Mouse (Mus musculus) monocyte, adult 5-6 weeks (primary cell): Measurements from ENCODE around the gene Klhdc8a. TPM values are rescaled to one million over a fixed set of nuclear protein-coding genes. Genes with fewer than 3 reads are reported as not detected.
"Not testable (repeated sequence)": the region's sequence is repeated elsewhere in the genome, so short reads cannot be mapped to it uniquely, and the experiment has no call there.

ENCODE experiments used
- ATAC-seq: fragments of 153-309, 156-312 bp; replicated peaks from 2 replicates; pipeline ENCODE4 v1.8.0; 2017; ENCODE audit warnings: mild to moderate bottlenecking; ENCODE audit not compliant: low TSS enrichment, insufficient number of reproducible peaks, severe bottlenecking, poor library complexity, low FRiP score
- total RNA-seq: library from RNA; stranded (forward); fragments of 200-1000, 200-491, 200-594 nt; gene quantifications from 3 replicates; pipeline ENCODE4 v1.2.3, GENCODE M21; 2017

Klhdc8a gene
- total RNA-seq: not detected in 3 replicates

DNA sequence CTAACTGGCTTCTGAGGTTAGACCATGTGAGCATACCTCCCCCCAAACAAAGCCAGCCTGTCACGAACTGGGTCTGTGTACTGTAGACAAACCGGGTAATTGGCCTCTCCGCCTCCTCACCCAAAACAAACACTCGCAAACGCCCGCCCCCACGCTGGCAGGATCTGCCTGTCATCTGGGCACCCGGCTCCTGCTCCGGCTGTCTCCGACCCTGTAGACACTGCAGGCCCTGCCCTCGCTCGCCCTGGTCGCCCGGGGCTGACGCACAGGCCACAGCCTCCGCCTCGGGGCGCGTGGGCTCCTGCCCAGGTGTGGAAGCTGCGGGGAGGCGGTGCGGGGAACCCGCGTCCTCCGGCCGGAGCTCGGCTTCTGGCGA, at the start of gene Klhdc8a:
TSS of gene Klhdc8a (plus strand) at position 202 of the 376 bp plus-strand sequence.
- no peak for ATAC-seq

DNA sequence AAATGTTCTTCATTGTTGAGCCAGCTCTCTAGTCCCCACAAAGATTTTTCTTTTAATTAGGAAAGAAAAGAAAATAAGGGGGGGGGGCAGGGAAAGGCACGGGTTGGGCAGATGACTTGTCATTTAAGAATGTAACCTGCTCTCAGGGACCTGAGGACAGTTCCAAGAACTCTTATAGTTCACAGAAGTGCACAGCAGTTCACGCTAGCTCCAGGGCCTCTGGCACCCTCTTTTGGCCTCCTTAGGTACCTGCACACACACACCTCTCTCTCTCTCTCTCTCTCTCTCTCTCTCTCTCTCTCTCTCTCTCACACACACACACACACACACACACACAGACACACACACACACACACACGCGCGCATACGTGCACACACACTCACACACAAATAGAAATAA, 44.0 kb upstream of the Klhdc8a start:
- ATAC-seq: no peak

DNA sequence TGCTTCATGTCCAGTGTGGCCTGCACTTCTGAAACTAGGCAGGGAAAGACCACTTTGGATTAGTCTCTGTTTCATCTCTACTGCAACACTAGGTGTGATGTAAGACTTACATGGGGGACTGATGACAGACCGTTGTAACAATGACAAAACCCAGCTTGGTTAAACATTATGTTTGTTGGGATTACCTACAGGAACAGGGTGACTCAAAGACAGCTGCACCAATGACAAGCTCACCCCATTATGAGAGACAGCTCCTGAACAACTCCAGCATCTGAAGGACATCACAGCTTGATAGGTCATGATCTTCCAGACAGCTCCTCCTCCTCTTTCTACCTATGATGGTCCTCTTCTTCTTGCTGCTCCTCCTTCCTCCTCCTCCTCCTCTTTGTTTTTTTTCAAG, 38.1 kb upstream of the Klhdc8a start:
- no peak for ATAC-seq

DNA sequence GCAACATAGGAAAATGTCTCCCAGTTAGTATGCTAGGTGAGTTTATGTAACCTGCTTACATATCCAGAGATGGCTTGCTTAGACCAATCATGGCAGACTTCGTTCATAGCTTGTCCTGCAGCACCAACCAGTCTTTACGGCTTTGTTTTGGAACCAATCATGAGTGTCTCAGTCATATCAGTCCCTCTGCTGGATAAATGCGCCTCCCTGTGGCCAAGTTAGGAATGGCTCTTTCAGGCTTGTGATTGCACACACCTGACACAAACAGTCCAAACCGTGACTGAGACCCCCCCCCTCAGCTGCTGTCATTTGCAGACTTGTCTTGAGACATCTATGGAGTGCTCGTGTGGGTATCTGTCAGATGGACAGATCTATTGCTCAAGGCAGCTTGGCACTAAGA, 37.4 kb upstream of the Klhdc8a start:
- ATAC-seq: no peak

GRCm38 (mm10) chr1:132263618-132264017, 34.8 kb upstream of the Klhdc8a start:
- no peak for ATAC-seq

GRCm38 (mm10) chr1:132264577-132264976, 33.8 kb upstream of the Klhdc8a start:
- ATAC-seq: no peak

DNA sequence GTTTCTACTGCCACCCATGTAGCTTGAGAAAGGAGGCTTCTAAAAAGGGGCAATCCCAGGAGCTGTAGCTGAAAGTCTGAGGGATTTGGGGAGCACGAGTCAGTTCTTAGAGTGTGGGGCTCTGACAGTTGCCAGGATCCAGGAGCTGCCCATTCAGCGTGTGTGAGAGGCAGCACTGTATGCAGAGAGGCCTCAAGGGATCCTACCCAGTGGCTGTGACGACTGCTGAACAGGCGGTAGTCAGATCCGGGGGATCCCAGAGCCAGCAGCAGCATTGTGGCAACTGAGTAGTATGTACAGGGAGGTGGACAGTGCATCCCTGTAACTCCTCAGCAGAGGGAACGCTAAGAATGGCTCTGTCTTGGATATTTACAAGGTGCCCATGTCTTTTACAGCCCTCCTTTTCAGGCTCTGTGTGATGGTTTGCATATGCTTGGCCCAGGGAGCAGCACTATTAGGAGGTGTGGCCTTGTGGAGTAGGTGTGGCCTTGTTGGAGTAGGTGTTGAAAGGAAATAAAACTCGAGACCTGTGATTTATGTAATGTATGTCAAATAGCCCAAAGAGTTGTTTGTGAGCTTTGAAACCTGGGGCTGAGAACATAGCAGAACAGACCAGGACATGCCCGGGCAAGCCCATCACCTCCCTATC, 33.1 kb upstream of the Klhdc8a start:
- no peak for ATAC-seq

GRCm38 (mm10) chr1:132265936-132266335, 32.5 kb upstream of the Klhdc8a start:
- ATAC-seq: no peak

GRCm38 (mm10) chr1:132266791-132267557, 31.5 kb upstream of the Klhdc8a start:
- no peak for ATAC-seq

GRCm38 (mm10) chr1:132267959-132268358, 30.5 kb upstream of the Klhdc8a start:
- no peak for ATAC-seq

- ATAC-seq: no peak
Measured at GRCm38 (mm10) chr1:132268418-132269060, 29.9 kb upstream of the Klhdc8a start.

DNA sequence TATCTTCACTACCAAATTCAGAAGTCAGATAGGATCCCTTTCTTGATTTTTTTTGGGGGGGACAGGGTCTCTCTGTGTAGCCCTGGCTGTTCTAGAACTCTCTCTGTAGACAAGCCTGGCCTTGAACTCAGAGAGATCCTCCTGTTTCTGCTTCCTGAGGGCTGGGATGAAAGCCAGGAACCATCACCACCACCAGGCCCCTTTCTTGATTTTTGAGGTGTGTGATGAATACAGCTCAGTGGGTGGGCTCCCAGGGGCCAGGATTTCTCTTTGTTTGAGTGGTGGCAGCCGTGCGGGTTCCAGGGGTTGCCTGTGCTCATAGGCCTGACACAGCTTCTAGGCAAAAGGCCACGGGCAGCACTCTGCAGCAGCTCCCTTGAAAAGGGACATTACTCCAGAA, 27.2 kb upstream of the Klhdc8a start:
- no peak for ATAC-seq

- ATAC-seq: no peak
Measured at GRCm38 (mm10) chr1:132276694-132277093, 21.7 kb upstream of the Klhdc8a start.

DNA sequence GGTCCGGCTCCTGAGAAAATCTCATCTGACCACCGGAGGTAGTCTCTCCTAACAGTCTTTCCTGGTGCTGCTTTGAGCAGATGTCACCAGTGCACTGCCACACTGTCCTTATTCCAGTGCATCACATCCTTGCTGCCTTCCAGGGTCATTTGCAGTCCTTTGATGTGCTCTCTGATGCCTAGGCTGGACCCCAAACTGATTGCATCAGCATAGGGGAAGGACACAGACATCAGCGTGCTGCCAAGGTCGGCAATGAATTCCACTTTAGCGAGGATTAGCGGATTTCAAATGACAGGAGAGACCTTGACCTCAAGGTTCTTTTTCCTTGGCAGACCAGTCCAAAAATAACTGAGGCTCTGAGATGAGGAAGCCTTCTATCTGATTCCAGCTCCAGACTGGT, 21.3 kb upstream of the Klhdc8a start:
- ATAC-seq: no peak

DNA sequence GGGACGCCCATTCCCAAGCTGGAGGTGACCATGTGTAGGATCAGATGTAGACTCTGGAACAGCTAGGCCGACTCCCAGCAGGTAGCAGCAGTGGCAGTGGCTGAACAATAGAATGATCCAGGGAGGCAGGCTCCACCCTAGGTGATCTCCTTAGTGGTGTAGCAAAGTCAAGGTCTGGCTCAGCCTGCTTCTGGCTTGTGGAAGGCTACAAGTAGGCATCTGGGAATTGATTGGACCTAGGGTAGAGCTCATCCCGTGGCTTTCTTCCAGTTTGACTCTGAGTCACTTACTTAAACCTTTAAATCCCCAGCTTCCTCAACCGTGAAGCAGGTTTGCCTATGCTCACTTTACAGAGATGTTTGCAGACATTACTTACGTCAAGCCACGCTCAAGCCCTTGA, 17.8 kb upstream of the Klhdc8a start:
- ATAC-seq: not testable (repeated sequence)

GRCm38 (mm10) chr1:132281523-132282176, 16.8 kb upstream of the Klhdc8a start:
- no peak for ATAC-seq

GRCm38 (mm10) chr1:132282177-132282536, 16.3 kb upstream of the Klhdc8a start:
- no peak for ATAC-seq

- ATAC-seq: no peak
Measured at GRCm38 (mm10) chr1:132283018-132283417, 15.4 kb upstream of the Klhdc8a start.

DNA sequence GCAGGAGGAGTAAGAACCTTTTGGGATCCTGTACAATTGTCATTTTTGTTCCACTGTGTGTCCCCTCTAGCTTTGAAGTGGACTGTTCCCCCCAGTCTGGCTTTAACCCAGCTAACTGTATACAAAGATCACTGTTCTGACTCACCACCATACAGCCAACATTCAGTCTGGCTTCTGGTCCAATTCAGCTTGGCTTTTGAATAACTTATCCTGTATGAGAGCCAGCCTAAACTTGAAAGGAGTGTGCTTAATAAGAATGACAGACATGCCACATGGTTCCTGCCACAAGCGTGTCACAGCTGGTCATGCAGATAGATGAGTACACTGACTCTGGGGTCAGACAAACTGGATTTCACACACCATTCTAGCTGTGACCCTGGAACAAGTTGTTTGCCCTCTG, 11.7 kb upstream of the Klhdc8a start:
- no peak for ATAC-seq
